Mouse (Mus musculus) kidney, adult 2 months (tissue): Measurements from ENCODE around the gene Gpr15.

ENCODE experiments used
- CTCF ChIP-seq: fragments of 200-500 bp; conservative IDR thresholded peaks from 2 replicates; pipeline ENCODE4 v1.5.1; 2011; ENCODE audit warnings: low read depth, mild to moderate bottlenecking, control low read depth, low read length, moderate library complexity, mixed read lengths; ENCODE audit not compliant: insufficient read depth, insufficient read length
- POLR2A ChIP-seq: fragments of 200-500 bp; IDR thresholded peaks from one replicate; pipeline ENCODE4 v1.6.1; 2011; ENCODE audit warnings: low read depth, low read length, control low read depth

GRCm38 (mm10) chr16:58671212-58671985 lies 47.5 kb downstream of the Gpr15 start:
- TF ChIP-seq CTCF: no peak
- TF ChIP-seq POLR2A: no peak
